Mouse (Mus musculus): ENCODE measurements around the gene Ctrb1.
A peak's percentile ranks its signal among the peaks of the same experiment; 100 is the strongest.

Gene Ctrb1

DNA sequence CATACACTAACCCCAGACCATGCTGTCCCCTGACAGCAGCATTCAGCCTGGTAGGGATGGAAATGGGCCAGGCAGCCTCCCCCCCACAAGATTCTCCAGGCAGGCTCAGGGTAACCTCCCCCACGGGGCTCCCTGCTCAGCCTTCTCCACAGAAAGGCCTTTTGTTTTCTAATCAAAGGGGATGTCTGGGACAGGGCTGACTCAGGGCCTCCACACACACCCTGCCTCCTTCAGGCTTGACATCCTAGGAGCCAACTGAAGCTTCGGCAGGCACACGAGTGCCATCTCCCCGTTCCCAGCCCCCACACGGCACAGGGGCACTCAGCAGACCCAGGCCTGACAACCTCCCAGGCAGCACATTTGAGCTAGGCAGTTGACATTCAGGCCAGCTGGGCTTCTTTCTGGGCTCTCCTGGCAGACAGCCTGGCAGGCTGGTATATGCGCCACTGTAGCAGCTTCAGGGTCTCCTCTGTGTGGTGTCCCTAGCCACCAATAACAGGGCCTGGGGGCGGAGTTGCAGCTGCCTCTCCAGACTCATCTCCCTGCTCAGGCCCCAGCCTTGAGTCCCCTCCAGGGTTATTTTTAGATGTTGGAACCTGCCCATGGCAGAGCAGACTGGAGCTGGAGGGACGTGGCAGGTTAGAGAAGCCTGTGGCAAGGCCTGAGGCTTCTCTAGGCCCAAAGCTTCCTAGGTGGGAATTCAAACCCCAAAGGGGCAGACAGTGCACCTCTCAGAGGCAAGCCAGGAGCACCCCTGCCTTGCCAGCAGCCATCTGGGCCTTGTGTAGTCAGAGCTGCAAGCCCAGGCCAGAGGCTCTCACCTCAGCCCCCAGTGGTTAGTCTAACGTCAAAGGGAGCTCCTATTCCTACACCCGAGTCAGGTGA, 26.0 kb upstream of the Ctrb1 start:
- DNase-seq = peak; percentile 19

DNA sequence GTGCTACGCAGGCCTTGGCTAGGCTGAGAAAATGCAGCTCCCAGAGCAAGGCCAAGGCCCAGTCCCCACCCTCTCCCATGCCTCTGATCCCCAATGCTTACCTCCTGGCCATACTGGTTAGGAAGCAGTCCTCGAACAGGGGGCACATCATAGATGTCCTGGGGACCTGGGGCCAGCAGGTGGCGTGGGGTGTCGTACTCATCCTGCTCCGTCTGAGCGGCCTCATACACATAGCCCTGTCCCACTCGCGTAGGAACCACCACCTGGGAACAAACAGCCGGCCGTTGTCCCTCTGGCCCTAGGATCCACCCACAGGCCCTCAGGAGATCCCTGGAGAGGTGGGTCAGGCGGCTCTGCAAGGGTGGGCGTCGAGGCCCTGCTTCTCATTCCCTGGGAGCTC, 24.7 kb upstream of the Ctrb1 start:
- no peak for DNase-seq

DNA sequence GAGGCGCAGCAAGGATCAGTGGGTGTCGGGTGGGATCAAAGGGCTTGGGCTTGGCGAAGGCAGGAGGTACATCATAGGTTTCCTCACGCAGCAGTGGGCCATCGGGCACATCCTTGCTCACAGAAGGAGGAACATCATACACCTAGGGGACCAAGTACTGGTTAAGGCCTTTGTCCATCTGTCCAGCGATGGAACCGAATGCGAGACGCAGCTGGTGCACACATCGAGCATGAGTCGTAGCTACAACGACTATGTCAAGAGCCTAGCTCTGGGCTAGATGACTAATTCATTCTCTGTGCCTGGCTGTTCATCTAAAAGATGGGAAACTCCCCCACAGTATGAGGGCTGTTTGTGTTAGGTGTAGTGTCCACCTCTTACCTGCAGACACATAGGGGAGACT, 23.5 kb upstream of the Ctrb1 start:
- DNase-seq = no peak

DNA sequence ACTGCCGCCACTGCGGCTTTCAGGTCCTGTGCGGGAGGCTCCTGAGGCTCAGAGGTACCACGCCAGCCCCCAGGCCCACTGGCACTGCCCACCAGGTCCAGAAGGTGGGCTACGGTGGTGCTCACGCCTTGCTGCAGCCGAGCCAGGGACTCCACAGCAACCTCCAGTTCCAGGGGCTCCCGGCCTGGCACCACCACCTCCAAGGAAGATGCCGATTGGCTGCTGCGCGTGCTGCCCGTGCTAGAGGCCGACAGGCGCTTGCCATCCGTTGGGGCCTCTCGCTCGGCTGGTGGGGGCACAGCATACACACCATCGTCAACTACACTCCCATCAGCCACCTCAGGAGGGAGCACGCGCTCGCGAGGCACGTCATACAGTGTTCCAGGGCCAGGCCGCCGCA, 23.0 kb upstream of the Ctrb1 start:
- peak; percentile 13 for DNase-seq

DNA sequence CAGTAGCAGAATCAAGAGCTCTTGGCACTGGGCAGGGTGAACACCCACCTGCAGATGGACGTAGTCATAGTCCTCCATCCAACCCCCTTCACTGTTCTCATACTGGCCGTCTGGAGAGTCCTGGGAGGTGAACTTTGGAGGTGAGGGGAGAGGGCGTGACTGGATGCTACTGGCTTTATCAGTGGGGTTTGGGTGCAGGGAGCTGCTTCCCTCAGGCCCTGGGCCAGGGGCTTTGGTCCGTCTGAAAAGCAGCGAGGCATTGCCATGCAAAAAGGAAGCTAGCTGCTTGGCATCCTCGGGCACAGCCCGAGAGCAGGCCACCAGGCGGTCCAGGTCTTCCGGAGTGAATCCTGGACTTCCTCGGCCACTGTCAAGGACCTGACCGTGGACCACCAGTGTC, 22.5 kb upstream of the Ctrb1 start:
- DNase-seq = no peak

DNA sequence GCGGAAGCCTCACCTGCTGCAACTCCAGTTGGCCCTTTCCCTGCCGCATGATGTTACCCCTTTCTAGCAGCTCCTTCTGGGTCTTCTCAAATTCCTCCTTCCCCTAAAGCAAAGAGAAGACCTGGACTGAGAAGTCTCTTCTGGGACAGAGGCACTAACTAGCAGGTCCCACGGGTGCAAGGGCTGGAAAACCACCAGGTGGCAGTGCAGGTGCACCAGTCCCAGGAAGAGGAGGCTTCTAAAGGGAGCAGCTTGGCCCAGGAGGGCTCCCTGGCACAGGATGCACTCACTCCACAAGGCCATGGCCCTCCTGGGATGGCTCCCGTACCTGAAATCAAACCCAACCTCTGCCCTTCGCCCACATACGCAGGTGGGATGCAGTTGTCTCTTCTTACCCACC, 21.8 kb upstream of the Ctrb1 start:
- peak; percentile 82 for DNase-seq

DNA sequence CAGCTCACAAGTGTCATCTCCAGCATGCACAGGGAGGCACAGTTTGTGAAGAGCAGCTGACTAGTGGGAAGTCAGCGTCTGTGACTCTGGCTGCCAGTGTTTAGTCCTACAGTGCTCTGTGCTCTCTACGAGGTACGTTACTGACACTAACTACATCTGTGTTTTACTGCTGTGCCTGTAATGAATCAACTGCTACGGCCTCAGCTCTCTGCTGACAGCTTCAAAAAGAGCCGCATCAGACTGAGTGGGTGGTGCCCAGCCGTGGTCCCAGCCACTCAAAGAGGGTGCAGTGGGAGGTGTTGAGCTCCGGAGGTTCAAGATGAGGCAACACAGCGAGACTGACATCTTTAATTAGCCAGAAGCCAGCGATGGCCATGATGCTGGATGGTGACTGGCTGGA, 21.3 kb upstream of the Ctrb1 start:
- peak; percentile 17 for DNase-seq

DNA sequence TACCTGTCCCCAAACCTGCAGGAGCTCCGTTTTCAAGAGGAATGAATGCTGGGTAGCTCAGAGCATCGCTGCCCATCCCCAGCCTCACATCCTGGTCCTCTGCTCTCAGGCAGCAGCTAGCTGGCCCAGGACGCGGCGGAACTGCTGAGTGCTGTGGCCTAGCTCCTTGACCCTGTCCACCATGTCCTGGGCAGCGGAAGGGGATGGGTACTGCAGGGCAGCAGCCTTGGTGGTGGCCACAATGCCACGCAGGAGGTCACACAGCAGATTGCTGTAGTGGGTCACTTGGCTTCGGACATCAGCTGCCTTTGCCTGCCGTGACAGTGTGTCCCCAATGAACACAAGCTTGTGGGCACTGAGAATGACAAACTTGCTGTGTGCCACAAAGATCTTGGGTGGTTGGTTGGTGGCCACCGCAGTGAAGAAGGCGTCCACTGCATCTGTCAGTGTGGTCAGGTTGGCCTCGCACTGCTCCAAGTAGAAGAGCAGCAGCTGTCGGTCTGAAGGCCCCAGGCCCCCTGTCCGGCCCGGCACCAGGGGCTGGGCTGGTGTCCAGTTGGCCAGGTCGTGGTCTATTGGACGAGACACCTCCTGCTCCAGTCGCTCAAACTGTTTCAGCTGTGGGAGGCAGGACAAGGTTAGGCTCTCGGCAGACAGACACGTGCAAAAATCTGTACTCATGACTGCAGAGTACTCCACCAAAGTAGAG, 20.1 kb upstream of the Ctrb1 start:
- peak; percentile 27 for DNase-seq

DNA sequence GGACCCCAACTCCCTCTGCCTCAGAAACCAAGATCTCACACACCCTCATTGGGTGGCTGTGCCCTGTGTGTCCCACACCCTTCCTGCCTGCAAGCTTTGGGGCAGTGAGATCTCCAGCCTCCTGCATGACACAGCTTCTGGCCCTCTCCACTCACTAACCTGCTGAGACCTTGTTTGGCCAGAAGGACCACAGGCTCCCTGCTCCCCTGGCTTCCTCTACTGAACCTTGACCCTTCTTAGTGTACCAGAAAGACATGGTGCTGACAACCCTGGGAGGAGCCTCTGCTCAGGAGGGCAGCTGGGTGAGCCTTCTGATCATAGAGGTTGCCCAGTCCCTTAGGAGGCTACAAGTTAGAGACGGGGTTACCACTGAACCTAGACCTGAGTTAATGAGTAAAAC, 18.4 kb upstream of the Ctrb1 start:
- peak; percentile 94 for DNase-seq

DNA sequence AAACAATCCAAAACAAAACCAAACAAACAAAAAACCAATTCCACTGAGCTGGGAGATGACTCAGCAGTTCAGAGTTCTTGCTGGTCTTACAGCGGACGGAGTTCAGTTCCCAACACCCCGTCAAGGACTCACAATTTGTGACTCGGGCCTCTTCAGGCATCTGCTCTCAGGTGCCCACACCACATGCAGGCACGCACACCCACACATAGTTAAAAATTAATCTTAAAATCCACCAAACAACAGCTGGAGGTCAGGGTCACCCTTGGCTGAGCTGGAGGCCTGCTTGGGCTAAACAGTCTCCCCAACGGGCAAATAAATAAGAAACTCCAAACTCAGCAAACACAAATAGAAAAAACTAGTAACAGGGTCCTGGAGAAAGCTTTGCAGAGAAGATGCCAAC, 17.5 kb upstream of the Ctrb1 start:
- DNase-seq = peak; percentile 96

DNA sequence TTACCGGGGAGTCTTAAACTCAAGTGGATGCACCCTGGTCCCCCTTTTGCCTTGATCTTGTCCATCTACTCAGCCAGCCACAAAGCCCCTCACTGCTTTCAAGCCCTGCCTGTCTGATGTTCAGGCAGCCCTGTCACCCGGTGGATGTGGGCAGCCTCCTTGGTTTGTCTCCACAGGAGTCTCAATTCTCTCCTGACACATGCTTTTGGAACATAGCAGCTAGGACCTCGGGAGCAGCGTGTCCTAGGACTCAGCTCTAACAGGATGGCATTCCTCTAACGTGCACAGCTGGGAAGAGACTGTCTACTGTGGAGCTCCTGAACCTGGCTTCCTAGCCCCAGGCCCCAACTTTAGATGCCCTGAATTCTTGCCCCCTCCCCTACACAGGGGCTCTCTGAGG, 14.9 kb upstream of the Ctrb1 start:
- DNase-seq = no peak

DNA sequence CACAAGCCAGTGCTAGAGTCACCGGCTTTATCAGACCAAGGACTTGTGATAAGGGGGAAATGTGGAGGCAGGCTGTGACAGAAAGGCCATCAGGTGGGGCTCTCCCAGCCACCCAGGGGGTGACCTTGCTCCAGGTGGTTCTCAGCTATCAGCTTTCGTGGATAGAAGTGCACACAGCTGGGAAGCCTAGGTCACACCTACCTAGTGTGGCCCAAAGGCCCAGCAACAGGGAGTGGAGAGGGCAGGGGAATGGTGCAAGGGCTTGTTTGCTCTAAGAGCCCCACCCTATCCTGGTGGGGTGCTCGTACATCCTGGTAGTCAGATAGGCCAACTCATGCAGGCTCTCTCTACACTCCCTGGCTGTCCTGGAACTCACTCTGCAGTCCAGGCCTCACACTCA, 14.4 kb upstream of the Ctrb1 start:
- DNase-seq = peak; percentile 13

DNA sequence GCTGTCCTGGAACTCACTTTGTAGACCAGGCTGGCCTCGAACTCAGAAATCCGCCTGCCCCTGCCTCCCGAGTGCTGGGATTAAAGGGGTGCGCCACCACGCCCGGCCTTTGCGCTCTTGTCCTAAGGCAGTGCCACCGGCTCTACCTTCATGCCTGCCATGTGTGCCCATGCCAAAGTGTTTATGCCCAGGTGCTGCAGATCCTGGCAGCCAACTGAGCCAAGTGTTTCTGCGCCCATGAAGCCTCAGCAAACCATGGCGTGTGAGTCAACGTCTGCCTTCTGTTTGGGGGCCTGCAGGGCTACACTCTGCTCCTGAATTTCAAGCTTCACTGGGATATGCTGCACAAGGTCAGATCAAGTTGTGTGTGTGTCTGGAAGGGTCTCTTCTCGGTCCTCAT, 13.8 kb upstream of the Ctrb1 start:
- DNase-seq = no peak

DNA sequence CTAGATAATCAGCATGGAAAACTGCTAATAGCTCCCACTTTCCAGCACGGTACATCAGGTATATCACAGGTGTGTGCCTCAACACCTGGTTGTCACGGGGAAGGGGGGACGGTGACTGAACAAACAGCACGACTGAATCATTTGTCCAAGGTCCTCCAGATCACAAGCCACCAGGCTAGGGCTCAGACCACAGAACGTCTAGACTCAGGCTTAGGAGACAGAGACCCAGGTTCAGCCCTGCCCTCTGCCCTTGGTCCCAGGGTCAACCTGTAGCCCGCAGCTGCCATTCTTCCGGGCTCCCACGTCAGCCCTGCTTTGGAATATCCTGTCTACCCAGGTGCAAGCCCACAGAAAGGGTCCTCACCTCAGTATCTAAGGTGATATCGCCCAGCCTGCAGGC, 10.6 kb upstream of the Ctrb1 start:
- no peak for DNase-seq

DNA sequence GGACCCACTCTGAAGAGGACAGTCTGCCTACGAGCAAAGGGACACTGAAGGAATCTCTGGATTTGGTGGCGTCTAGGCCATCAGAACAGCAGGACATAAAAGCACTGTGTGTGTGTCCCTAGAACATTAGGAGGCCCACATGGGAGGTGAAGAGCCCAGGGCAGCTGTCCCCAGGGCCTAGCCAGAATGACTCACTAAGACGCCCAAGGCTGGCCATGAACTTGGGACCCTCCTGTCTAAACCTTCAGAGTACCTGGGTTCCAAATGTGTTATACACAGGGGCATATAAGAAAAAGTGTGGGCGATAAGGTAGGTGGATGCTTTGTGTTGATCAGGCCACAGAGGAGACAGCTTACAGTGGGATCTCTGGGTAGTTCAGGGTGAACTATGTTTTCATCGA, 9.9 kb upstream of the Ctrb1 start:
- DNase-seq = no peak

DNA sequence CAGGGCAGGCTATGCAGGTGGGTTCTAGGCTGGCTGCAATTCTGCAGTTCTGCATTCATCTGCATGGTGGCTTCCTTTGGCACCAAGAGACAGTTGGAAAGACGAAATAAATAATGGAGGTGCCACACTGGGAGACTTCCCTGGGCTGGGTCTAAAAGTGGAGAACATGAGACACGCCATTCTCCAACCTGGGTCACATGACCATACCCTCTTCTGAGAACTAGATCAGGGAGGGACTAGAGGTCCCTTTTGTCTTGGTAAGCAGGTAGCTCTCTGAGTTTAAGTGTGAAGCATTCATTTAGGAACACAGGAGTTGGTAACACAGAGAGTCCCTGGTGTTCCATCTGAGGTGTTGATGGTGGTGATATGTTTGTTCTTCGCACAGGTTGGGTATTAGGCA, 9.4 kb upstream of the Ctrb1 start:
- no peak for DNase-seq

DNA sequence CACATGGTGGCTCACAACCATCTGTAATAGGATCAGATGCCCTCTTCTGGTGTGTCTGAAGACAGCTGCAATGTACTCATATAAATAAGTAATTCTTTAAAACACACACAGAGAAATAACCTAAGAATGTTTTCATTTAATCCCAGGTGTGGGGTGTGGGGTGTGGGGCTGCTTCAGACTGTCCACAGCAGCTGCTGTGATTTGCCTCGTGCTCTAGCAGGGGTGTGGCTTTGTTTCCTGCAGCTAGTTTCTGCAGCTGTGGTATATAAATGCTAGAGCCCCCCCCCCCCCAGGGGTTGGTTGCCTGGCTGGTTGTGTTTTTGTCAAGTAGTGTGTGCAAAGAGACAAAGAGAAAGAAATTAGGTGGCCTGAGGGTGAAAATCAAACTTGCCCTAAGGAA, 8.2 kb upstream of the Ctrb1 start:
- no peak for DNase-seq

DNA sequence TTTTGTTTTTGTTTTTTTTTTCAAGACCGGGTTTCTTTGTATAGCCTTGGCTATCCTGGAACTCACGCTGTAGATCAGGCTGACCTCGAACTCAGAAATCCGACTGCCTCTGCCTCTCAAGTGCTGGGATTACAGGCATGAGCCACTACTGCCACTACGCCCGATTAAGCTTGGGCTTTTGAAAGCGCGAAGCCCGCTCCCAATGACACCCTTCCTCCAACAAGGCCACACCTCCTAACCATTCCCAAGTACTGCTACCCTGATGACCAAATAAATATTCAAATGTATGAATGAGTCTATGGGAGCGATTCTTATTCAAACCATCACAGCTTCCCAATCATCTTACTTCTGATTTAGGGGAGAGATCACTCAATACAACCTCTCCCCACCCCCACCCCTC, 6.8 kb upstream of the Ctrb1 start:
- DNase-seq = no peak

DNA sequence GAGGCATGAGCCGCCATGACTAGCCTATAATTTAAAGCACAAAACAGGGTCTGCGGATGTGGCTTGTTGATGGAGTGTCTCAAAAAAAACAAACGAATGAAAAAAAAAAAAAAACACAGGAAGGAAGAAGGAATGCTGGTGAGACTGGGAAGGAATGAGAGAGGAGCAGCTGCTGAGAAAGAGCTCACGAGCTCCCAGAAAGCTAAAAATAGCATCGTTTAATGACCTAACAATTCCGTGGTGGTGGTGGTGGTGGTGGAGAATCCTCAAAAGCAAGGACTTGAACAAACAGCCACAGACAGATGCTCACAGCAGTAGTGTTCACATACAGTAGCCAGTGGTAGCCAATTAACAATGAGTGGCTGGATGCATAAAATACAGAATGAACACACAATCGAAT, 4.6 kb upstream of the Ctrb1 start:
- DNase-seq = no peak

DNA sequence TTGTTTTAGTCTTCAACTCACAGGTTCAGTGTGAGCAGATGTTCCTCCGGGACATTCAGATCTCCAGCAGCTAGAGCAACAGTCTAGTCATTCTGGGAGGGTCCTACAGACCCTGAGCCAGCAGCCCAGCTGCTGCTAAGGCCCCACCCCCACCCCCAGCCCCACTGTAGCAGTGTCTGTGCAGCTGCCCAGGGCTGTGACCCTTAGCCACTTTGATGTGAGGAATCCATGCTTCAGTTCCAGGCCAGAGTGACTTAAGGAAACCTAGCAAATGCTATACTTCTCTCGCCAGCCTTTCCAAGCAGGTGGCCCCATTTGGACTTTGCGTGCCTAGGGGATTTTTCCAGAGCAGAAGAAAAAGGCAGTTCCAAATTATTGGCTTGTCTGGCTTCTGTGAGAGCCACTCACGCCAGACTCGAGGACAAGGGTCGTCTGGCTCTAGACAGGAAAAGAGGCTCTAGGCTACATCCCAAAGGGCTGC, 2.5 kb upstream of the Ctrb1 start:
- peak; percentile 64 for DNase-seq

DNA sequence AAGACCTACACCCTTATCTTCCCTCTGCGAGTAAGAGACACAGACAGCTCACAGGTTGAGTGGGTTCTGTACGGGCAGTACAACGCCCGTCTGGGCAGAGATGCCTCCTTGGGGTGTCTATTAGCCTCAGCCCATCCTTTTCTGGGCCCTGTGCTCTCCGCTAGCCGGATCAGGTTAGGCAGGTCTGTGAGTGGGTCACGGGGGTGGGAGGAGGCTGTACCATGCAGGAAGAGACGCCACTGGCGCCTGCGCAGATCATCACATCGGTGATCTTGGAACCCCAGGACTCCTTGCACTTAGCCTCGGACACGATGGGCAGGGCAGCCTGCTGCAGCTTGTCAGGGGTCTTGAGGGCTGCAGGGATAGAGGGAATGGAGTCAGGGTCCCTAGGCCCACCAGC, 3.9 kb downstream of the Ctrb1 start:
- no peak for DNase-seq

DNA sequence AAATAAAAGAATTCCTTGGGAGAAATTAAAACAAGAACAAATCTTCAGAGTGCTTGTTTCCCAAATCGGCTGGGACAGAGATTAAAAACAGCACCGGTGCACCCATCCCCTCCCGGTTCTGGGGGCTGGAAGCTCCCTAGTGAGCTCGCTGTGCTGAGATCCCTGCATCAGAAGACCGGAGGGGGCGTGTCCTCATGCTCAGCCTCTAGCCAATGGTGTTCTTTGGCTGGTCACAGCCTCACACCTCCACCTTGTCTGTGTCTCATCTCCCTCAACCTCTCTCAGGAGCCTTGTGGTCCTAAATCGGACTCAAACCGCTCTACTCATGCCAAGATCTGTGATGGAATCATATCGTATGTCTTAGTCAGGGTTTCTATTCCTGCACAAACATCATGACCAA, 8.3 kb downstream of the Ctrb1 start:
- DNase-seq = no peak

DNA sequence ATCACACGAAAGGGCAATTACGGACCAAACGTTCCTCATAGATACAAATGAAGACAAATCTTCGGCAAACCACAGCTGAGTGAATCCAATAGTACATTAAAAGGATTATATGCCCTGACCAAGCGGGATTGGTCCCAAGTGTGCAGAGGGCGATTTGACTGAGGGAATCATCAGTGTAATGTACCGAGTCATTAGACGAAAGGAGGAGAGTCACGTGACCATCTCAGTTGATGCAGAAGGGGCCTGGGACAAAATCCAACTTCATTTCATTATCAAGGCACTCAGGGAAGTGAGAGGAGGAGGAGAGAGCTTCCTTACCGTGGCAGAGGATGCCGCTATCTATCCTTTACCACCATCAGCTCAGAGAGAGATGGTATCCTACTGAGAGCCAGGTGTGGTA, 9.7 kb downstream of the Ctrb1 start:
- DNase-seq = no peak

DNA sequence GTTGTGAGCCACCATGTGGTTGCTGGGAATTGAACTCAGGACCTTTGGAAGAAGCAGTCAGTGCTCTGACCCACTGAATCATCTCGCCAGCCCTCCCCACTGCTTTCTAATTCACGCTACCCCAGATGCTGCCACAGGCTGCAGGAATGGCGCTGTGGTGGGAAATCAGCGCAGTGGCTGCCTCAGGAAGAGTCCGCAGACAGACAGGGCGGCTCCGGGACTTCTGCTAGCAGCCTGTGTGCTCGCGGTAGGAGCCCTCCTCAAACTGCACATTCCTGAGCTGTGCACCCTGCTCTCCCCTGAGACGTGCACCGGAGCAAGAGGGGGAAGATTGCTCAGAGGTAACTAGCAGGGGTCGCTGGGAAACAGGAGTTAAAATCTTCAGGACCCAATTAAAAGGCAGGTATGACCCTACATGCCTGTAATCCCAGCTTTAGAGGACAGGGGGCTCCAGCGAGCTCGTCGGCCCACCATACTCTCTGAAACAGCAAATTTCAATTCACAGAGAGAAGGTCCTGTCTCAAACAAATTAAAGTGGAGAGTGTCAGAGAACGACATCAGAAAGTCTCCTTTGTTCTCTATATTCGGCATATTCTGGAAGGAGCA, 10.3 kb downstream of the Ctrb1 start:
- DNase-seq = no peak

Data from kidney, adult 9 months (tissue).